Mouse (Mus musculus) brain, embryonic 18.5 days (tissue): ENCODE results near the gene Clca3b.
"Not testable (repeated sequence)": the region's sequence is repeated elsewhere in the genome, so short reads cannot be mapped to it uniquely, and the experiment has no call there.

Experiments used
- DNase-seq: peaks from one replicate; pipeline ENCODE4 v3.0.0-alpha.2; 2012; ENCODE audit warnings: low read depth, low spot score

Gene Clca3b

DNA sequence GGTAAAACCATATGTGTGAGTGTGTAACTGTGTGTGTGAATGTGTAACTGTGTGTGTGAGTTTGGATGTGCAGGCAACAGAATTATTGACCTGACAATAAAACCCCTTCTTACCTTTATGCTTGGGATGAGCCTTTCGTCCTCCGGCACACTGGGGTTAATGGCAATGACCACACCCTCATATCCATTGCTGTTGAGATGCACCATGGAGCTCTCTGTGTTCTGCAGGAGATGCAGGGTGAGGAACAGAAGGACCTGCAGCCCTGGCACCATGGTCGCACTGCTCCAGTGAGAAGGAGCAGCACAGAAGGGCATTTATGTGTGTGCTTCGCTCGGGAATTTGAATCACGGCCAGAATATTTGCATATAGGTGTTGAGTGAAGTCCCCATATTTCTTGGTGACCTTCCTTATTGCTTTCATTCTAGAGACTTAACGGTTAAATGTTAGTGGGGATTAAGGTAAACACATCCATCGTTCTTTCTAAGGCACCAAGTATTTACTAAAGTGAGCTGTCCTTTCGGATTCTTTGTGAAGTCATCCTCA is at the start of gene Clca3b:
Clca3b (minus strand) TSS at position 344 of the 543 bp plus-strand sequence.
- DNase-seq = not testable (repeated sequence)

DNA sequence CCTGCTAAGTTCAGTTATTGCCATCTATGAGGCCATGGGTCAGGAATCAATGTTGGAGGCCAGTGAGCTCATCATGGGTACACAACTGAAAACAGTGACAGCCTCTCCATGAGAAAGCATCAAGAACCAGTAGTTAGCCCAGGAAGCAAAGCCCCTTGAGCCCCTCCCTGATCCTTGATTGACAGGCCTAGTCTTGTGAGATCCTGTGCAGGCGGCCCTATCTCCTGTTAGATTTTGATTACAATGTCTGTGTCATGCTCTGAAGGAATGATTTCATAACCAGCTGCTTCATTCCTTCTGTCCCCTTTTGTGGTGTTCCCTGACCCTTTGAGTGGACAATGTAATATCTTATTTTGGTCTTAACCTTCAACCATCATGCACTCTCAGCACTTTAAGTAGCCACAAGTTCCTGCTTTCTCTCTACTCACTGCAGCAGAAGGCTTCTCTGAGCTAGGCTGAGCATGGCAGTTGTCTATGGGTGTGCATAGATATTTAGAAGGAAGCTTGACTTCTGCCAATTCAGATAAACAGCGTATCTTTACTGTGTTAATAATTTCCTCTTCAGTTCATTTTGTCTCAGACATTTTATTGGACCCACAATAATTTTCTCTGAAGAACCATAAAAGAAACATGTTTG is 48.0 kb upstream of the Clca3b start:
- DNase-seq = no peak

DNA sequence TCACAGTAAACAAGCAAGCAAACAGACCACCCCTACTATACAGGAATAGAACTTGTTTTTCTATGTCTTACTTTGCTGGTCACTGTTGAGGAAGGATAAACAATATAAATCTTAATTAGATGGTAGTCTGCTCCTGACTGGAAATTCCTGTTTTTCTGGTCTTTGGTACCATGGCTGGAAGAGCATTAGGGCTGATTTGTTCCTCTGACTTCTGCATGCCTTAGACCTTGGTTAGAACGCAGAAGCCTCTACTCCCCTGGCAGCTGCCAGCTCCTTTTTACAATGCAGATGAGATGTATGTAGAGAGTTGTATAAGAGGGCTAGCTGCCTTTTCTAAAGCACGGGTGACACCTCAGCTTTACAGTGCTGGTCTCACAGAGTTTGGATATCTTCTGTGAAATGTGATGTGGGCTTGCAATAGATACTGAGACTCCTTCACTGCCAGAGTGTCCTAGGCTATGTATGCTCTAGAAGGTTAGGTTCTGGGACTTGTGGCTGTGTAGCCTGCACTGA is 41.1 kb upstream of the Clca3b start:
- no peak for DNase-seq

DNA sequence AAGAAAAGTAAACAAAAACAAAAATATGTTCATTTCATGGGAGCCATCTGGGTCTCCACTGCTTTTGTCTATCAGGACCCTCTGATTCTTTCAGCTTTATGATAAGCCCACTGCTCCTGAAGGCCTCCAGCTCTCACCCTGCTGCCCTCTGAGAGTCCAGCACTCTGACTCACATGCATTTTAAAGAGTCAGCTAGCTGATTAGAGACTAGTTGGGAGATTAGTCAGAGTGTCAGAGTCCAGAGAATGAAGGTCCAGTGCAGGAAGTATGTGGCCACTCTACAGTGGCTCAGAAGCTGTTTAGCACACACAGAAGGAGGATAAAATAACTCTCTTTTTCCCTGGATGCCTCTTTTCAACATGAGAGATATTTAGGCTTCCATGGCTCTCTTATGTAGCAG is 37.8 kb upstream of the Clca3b start:
- DNase-seq = no peak

DNA sequence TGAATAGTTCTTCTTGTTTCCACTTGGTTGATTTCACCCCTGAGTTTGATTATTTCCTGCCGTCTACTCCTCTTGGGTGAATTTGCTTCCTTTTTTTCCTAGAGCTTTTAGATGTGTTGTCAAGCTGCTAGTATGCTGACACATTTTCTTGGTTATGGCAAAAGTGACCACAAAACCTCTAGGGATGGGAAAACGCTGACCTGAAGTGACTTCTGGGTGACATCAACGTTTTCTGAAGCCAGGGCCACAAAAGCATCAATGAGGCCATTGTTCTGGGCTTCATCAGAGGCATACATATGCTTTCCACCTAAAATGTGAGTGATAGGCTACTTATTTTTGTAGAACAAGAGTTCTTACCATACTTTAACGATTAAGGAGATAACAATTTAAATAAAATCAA is 22.9 kb upstream of the Clca3b start:
- not testable (repeated sequence) for DNase-seq

DNA sequence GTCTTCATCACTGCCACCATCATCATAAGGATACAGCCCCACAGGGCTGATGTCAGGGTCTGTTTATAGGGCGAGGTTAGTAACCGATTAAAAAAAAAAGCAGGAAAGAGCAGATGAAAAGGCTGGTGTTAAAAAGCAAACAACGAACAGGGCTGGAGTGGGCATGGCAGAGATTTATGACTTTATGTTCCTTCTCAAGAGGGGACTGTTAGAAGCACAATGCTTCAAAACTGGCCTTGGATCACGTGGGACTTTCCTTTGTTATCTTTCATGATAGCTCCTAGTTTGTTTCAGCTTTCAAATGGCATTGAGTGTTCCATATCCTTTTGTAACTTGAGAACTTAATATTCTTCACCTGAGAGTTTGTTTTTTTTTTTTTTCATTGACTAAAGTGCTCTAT is 427 bp upstream of the Clca3b start:
- no peak for DNase-seq

DNA sequence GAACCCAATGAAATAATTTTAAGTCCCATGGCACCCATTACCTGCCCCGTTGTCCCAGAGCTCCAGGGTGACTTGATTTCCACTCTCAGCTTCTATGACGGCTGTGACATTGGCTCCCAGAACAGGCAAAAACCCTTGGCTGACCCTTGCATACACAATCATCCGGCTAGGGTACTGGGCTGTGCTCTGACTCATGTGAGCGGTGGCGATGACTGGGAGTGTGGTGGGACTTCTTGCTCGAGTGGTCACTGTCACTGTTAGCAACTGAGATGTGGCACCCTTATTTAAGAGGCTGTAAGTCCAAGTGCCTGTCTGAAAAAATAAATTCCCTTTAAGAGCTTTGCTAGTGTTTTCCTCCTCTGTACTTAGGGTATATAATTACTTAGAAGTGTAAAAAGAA is 21.9 kb downstream of the Clca3b start:
- DNase-seq = no peak

DNA sequence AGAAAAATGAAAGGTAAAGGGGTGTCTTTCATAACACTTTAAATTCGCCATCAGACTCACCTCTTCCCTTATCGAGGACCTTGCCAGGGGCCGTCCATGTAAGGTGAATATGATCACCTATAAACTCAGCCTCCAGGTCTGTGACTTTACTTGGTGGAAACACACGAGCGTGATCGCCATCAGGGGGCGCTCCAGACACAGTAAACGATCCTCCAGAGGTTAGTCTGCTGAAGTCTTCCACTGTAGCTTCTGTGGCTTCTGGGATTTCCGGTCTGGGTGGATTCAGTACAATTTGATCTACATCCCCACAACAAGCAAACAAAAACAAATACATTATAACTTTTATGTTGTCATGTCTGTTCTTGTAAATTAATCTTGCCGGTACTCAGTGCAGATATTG is 24.0 kb downstream of the Clca3b start:
- peak; percentile 30 for DNase-seq

DNA sequence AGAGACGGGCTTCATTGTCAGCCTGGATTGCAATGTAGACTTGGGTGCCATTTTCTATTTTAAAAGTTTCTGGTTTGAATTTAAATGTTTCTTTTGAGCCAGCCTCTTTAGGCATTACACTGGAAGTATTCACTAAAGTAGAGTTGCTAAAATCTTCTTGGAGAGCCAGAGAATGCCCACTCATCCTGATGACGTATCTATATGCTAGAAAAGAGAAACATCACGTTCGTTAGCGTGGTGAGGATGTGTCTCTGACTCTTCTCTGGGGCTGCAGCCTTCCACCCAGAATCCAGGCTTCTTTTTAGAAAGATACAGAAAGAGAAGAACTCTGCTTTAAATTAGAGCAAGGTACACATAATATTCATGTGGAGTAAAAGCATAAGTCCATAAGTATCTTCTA is 25.8 kb downstream of the Clca3b start:
- no peak for DNase-seq

DNA sequence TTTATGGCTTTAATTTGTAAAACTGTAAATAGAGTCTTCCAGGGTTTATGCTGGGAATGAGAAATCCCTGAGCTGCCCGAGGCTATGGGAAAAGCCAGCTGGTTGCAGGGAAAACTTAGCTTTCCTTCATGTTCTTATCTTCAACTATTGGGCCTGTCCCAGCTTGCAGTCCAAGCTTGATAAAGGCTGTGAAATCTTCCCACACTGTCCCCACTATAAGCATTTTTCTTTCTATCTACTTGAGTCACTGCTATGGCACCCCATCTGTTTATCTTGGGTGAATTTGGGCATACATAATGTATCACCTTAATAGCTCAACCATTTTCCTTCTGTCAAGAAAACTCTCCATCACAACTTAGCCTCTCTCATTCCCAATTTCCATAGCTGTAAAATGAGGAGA is 28.5 kb downstream of the Clca3b start:
- no peak for DNase-seq

DNA sequence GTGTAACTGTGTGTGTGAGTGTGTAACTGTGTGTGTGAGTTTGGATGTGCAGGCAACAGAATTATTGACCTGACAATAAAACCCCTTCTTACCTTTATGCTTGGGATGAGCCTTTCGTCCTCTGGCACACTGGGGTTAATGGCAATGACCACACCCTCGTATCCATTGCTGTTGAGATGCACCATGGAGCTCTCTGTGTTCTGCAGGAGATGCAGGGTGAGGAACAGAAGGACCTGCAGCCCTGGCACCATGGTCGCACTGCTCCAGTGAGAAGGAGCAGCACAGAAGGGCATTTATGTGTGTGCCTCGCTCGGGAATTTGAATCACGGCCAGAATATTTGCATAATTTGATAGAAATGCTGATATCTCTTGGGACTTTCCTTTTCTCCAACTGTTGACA is 29.9 kb downstream of the Clca3b start, which contains the start of gene Clca3a2:
Clca3a2 (minus strand) TSS at position 276 of the 400 bp plus-strand sequence.
- DNase-seq = not testable (repeated sequence)

DNA sequence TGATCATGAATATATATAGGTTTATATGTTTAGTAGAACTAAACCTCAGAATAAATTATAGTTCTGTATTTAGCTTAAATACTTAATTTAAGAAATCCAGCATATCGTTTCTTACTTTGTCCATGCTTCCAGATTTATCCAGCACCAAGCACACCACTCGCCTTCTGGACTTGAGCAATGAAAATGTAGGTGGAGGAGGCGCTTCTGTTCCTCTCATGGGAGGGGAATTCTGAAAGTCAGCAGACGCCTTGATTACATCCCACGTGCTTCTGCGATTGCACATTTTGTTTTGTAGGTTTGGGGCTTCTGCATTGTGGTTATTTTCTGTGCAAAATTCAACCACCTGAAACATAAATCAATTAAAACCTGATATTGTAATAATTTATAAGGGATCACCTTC is 35.8 kb downstream of the Clca3b start:
- not testable (repeated sequence) for DNase-seq

DNA sequence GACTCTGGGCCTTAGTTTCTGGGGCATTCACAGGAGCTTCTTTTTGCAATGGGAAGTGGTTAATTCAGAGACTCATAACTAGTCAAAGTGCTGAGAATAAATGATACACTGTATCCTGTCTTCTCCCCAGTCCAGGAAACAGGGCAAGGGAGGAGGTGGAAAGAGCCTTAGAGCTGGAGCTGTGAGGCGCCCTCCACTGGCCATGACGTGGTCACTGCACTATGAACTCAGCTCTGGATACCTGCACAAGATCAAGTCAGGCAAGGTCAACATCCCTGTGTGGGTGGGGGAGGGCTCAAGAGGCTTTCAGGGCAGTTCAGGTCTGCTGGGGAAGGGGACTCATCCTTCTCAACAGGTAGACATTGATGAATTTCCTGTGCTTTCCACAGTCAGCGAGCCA is 37.3 kb downstream of the Clca3b start:
- no peak for DNase-seq

DNA sequence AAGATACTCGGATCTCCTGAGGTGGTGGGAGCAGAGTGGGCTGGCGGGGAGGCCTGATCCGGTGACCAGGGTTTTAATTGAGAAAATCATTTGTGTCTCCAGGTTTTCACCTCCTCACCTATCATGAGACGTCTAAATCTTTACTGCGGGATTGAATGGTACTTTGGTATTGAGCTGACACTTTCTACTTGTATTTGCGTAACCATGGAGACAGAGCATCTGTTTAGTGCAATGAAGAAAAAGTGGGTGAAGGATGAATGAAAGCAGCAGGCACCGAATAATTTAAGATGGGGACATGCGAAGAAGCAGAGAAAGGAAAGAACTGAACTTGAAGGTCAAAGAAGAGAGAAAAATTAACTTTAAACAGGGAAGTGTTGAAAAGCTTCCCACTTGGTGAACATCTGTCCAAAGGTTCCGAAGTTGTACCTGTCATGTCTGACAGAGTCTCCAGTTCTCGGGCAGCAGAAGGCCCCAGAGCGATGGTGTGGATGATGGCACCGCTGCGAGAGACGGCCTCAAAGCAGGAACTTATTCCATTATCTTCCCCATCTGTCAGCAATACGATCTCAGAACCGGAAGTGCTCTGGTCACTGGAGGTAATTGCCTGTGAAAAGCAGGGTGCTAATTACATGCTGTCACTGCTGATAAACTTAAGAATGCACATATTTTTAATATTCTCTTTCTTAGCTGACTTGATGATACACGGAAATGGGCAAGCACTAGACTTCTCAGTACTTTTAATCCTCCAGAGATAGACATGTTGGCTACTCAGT is 40.8 kb downstream of the Clca3b start:
- not testable (repeated sequence) for DNase-seq

DNA sequence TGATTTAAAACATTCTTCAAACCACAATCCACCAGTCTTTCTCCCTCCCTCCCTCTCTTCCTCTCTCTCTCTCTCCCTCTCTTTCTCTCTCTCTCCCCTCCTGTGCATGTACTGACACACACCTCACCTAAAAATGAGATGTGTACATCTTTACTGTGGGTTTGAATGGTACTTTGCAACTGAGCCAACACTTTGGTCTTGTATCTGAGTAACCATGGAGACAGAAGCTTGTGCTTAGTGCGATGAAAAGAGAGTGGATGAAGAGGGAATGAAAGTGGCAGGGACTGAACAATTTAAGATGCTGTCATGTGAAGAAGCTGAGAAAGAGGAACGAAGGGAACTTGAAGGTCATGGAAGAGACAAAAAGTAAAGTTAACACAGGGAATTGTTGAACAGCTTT is 42.5 kb downstream of the Clca3b start:
- not testable (repeated sequence) for DNase-seq

DNA sequence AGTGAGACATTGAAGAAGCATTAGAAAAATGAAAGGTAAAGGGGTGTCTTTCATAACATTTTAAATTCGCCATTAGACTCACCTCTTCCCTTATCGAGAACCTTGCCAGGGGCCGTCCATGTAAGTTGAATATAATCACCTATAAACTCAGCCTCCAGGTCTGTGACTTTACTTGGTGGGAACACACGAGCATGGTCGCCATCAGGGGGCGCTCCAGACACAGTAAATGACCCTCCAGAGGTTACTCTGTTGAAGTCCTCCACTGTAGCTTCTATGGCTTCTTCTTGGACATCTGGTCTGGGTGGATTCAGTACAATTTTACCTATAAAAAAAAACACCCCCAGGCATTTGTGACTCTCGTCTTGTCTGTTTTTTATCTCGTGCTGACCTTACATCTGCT is 47.3 kb downstream of the Clca3b start:
- no peak for DNase-seq

DNA sequence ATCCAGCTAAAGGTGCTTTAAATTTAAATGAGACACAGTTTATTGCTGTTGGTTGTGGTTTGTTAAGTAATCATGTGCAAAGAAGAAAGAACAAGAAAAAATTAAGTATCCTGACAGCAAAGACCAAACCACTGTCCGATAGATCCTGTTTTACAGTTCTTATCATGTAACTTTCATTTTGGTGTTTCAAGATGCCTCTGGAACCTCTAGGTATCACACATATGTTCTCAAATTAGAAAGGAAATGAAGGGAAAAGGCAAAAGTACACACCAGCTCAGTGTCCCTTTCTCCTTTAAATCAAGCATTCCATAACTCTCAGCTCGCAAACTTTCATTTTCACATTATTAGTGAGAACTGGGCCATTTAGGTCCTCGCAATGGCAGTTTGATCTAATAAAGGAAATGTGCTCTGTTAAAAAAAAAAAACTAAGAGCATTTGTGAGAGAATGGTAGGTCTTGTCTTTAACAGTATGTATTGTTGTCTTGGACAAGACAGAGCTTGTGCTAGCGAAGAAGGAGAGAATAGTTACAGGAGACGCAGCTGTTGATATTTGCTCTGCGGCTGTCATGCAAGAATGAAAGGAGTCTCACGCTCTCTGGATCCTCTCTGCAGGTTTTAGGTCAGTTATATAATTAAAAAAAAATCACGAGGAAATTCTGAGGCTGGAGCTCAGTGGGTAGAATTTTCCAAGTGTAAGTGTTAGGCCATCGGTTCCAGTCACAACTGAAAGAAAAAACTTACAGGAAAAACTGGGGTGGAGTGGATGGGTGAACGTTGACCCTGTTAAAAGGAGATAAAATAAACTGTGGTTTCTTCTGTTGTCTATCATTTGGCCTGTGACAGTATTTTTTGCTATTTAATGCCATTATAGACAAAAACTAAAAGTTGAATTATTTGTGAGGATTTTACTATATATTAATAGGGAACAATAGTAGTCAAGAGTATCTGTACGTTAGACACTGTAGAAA is 63.7 kb downstream of the Clca3b start:
- no peak for DNase-seq
